9 mouse cellular contexts compared by ENCODE assay signal in genomic region chr1:133307318-133307717, GRCm38 (mm10). TPM values are rescaled to one million over a fixed set of nuclear protein-coding genes. Genes with fewer than 3 reads are reported as not detected.
DNase-seq lines count a peak whose midpoint lies in the region; ATAC-seq and TF ChIP-seq lines count a peak whose summit lies in the region.
"Had no signal": no experiment of that assay in that cellular context is flagged by ENCODE, and none has a peak within 500 bp of the region (broad histone marks: within the 10 kb centered on the region; RNA-seq: fewer than 3 reads in every experiment).

No protein-coding gene starts in this region.

- H3K4me1 ChIP-seq in kidney, embryonic 16.5 days (ENCODE audit: insufficient read depth, low read length) = peaks cover 19% of the 10 kb centered on the region
- peaks cover 3 to 12% of the 10 kb centered on the region in 2 experiments; a peak in 3 of 4 replicates for H3K4me1 ChIP-seq in MEL (ENCODE audit: control insufficient read depth in 1 of 2, insufficient read depth in 2 of 2, low read length in 2 of 2)
- no peaks in the 10 kb centered on the region for H3K4me1 ChIP-seq in stomach, postnatal 0 days (replicated peaks; ENCODE audit: control insufficient read depth, insufficient read depth)

- DNase-seq in kidney, adult 9 months = peak; percentile 73
- peak; percentile 89 for DNase-seq in MEL (ENCODE audit: low read depth, low spot score)
- peak; percentile 56 for DNase-seq in cerebellum, adult 8-10 months
- DNase-seq in heart, postnatal 14 days = peak; percentile 27 to 61
- peak; percentile 42 for DNase-seq in lung, postnatal 25 days (ENCODE audit: low spot score)
- peak; percentile 49 for DNase-seq in stomach, postnatal 0 days (ENCODE audit: low spot score)

- no peak for ATAC-seq in kidney, embryonic 16.5 days (ENCODE audit: low FRiP score, low TSS enrichment)
- ATAC-seq in stomach, postnatal 0 days (ENCODE audit: low FRiP score, low TSS enrichment) = no peak

- no peaks in the 10 kb centered on the region for H3K79me2 ChIP-seq in MEL (ENCODE audit: control insufficient read depth, insufficient read depth, low read length, poor library complexity)

- H3K4me2 ChIP-seq in kidney, embryonic 16.5 days (replicated peaks; ENCODE audit: low read depth, low read length) = no peak overlapping the region
- no peak overlapping the region for H3K4me2 ChIP-seq in stomach, postnatal 0 days (replicated peaks; ENCODE audit: low read depth)
- H3K4me2 ChIP-seq: liver, embryonic 15.5 days had no signal

- no peak overlapping the region for H3K27ac ChIP-seq in kidney, embryonic 16.5 days (ENCODE audit: low read length)
- H3K27ac ChIP-seq in MEL (ENCODE audit: control insufficient read depth, low read depth, low read length) = no peak overlapping the region
- H3K27ac ChIP-seq in stomach, postnatal 0 days (replicated peaks) = no peak overlapping the region
- H3K27ac ChIP-seq: liver, embryonic 15.5 days had no signal

- 14% methylated on average over 6 of the region's 6 CpGs for WGBS in kidney, embryonic 16.5 days
- 12% methylated on average over 6 of the region's 6 CpGs for WGBS in stomach, postnatal 0 days

- H3K4me3 ChIP-seq in kidney, embryonic 16.5 days (ENCODE audit: low read length) = no peak overlapping the region
- H3K4me3 ChIP-seq in MEL (ENCODE audit: control insufficient read depth in 1 of 2, insufficient read depth in 1 of 2, low read depth in 2 of 2, low read length in 2 of 2) = peak overlapping the region in 1 of 2 experiments; percentile 30; a peak in 2 of 4 replicates
- no peak overlapping the region for H3K4me3 ChIP-seq in stomach, postnatal 0 days (ENCODE audit: low read depth, low read length)
- H3K4me3 ChIP-seq: liver, embryonic 15.5 days had no signal

- intact Hi-C loops in heart, postnatal 14 days (cut with DNase I) = loop anchor here (10.0 kb wide), 2 partner anchors 83 to 263 kb away; partner anchors contain the start of gene Pik3c2b

- H3K27me3 ChIP-seq in kidney, embryonic 16.5 days (ENCODE audit: insufficient read depth, low read length) = no peaks in the 10 kb centered on the region
- no peaks in the 10 kb centered on the region for H3K27me3 ChIP-seq in MEL (ENCODE audit: control insufficient read depth in 1 of 2, insufficient read depth in 2 of 2, low read length in 2 of 2)
- H3K27me3 ChIP-seq in stomach, postnatal 0 days (ENCODE audit: control insufficient read depth, insufficient read depth, low read length) = no peaks in the 10 kb centered on the region
- H3K27me3 ChIP-seq: liver, embryonic 15.5 days had no signal

- TF ChIP-seq CTCF in MEL (IDR thresholded peaks at IDR 0.05 in 2 of 3, conservative IDR thresholded peaks at IDR 0.05 in 1 of 3; ENCODE audit: control insufficient read depth in 1 of 3, insufficient read depth in 1 of 3, low read depth in 2 of 3, low read length in 3 of 3, poor library complexity in 1 of 3, severe bottlenecking in 1 of 3) = peak; percentile 61 to 87 (median 69)
- TF ChIP-seq CTCF in stomach, postnatal 0 days (IDR thresholded peaks at IDR 0.05; ENCODE audit: low read depth) = peak; percentile 84

- TF ChIP-seq EP300 in MEL (IDR thresholded peaks at IDR 0.05; ENCODE audit: low read depth in 1 of 2, low read length in 2 of 2) = no peak
- no peak for TF ChIP-seq EP300 in stomach, postnatal 0 days (optimal IDR thresholded peaks at IDR 0.05)

- no peak overlapping the region for H3K9ac ChIP-seq in kidney, embryonic 16.5 days (replicated peaks; ENCODE audit: low read length)
- H3K9ac ChIP-seq in MEL (ENCODE audit: control insufficient read depth, low read depth, low read length, poor library complexity, severe bottlenecking) = peak overlapping the region; percentile 32; the same call in 1 of the 2 replicates
- no peak overlapping the region for H3K9ac ChIP-seq in stomach, postnatal 0 days (ENCODE audit: low read length)
- H3K9ac ChIP-seq: liver, embryonic 15.5 days had no signal

- no peaks in the 10 kb centered on the region for H3K9me3 ChIP-seq in kidney, embryonic 16.5 days (ENCODE audit: low read length)
- no peaks in the 10 kb centered on the region for H3K9me3 ChIP-seq in MEL (replicated peaks; ENCODE audit: insufficient read depth, low read length)
- H3K9me3 ChIP-seq in stomach, postnatal 0 days (ENCODE audit: control insufficient read depth, low read length) = no peaks in the 10 kb centered on the region
- H3K9me3 ChIP-seq: liver, embryonic 15.5 days had no signal

- no peaks in the 10 kb centered on the region for H3K36me3 ChIP-seq in kidney, embryonic 16.5 days (ENCODE audit: insufficient read depth, low read length)
- H3K36me3 ChIP-seq in MEL (ENCODE audit: control insufficient read depth in 1 of 2, insufficient read depth in 2 of 2, low read length in 2 of 2) = no peaks in the 10 kb centered on the region; a peak in 1 of 4 replicates
- H3K36me3 ChIP-seq in stomach, postnatal 0 days (ENCODE audit: control insufficient read depth, insufficient read depth, low read length) = no peaks in the 10 kb centered on the region
- H3K36me3 ChIP-seq: liver, embryonic 15.5 days had no signal

- no peak for TF ChIP-seq POLR2A in MEL (IDR thresholded peaks at IDR 0.05; ENCODE audit: control insufficient read depth in 1 of 2, insufficient read depth in 1 of 2, low read depth in 1 of 2, low read length in 2 of 2, poor library complexity in 1 of 2)

- TF ChIP-seq RAD21 in MEL (IDR thresholded peaks at IDR 0.05; ENCODE audit: low read depth, low read length) = peak; percentile 65

TF ChIP-seq in MEL, 35 proteins besides CTCF, POLR2A, EP300 and RAD21:
- TF ChIP-seq TAL1 (IDR thresholded peaks at IDR 0.05; ENCODE audit: low read length) = no peak
- TF ChIP-seq ZC3H11A (IDR thresholded peaks at IDR 0.05; ENCODE audit: low read depth, low read length) = peak; percentile 64
- no peak for TF ChIP-seq E2F4 (IDR thresholded peaks at IDR 0.05; ENCODE audit: borderline replicate concordance, low read depth, low read length)
- 0 out of 2 replicates have a peak, but pooled peaks have one; percentile 3 for TF ChIP-seq MAX (IDR thresholded peaks at IDR 0.05; ENCODE audit: low read length)
- TF ChIP-seq SMC3 (IDR thresholded peaks at IDR 0.05; ENCODE audit: low read depth, low read length) = peak; percentile 91
- TF ChIP-seq ZNF384 (IDR thresholded peaks at IDR 0.05; ENCODE audit: low read depth, low read length) = no peak

RNA-seq across cellular contexts. Expression of gene Golt1a, which starts 2.3 kb away (rescaled TPM):
- 7.9 and 8.0 TPM in 2 replicates for polyA plus RNA-seq in kidney, embryonic 16.5 days (2015; fragmentation: Nextera tagmentation; extraction: Ambion mirVana)
- not detected in 2 replicates for total RNA-seq in MEL (2012; rRNA removed)
- not detected for polyA plus RNA-seq in MEL (2012; ENCODE audit: insufficient read depth in 1 of 2, insufficient read length in 2 of 2, low read depth in 1 of 2, low replicate concordance in 2 of 2, missing spikeins in 1 of 2)
- total RNA-seq in heart, postnatal 14 days (2021) = not detected
- polyA plus RNA-seq in stomach, postnatal 0 days (2015; fragmentation: Nextera tagmentation; extraction: Ambion mirVana) = 7.6 and 10.8 TPM in 2 replicates
- polyA plus RNA-seq: testis, adult 2 months had no signal

RNA-seq across cellular contexts. Expression of gene Kiss1, which starts 14.4 kb away (rescaled TPM):
- not detected in 2 replicates for polyA plus RNA-seq in kidney, embryonic 16.5 days (2015; fragmentation: Nextera tagmentation; extraction: Ambion mirVana)
- not detected in 2 replicates for total RNA-seq in MEL (2012; rRNA removed)
- polyA plus RNA-seq in MEL (2012; ENCODE audit: insufficient read depth in 1 of 2, insufficient read length in 2 of 2, low read depth in 1 of 2, low replicate concordance in 2 of 2, missing spikeins in 1 of 2) = not detected
- not detected for total RNA-seq in heart, postnatal 14 days (2021)
- polyA plus RNA-seq in stomach, postnatal 0 days (2015; fragmentation: Nextera tagmentation; extraction: Ambion mirVana) = not detected in 2 replicates
- polyA plus RNA-seq: liver, embryonic 15.5 days had no signal

RNA-seq across cellular contexts. Expression of gene Ren1, which starts 43.0 kb away (rescaled TPM):
- 412 and 490 TPM in 2 replicates for polyA plus RNA-seq in kidney, embryonic 16.5 days (2015; fragmentation: Nextera tagmentation; extraction: Ambion mirVana)
- total RNA-seq in MEL (2012; rRNA removed) = 6.9 and 7.1 TPM in 2 replicates
- 10 to 100 TPM in 1 of 2 experiments, not detected in 1; 16.8 TPM for polyA plus RNA-seq in MEL (2012; ENCODE audit: insufficient read depth in 1 of 2, insufficient read length in 2 of 2, low read depth in 1 of 2, low replicate concordance in 2 of 2, missing spikeins in 1 of 2)
- under 1 TPM in 1 of 2 experiments, not detected in 1; 0.24 TPM for total RNA-seq in heart, postnatal 14 days (2021)
- polyA plus RNA-seq in stomach, postnatal 0 days (2015; fragmentation: Nextera tagmentation; extraction: Ambion mirVana) = 2.9 and 6.1 TPM in 2 replicates

RNA-seq across cellular contexts. Expression of gene Etnk2, which starts 56.1 kb away (rescaled TPM):
- polyA plus RNA-seq in kidney, embryonic 16.5 days (2015; fragmentation: Nextera tagmentation; extraction: Ambion mirVana) = 3.9 and 4.9 TPM in 2 replicates
- total RNA-seq in MEL (2012; rRNA removed) = 0.08 TPM in 1 of 2 replicates, not detected in the other
- under 1 TPM in 1 of 2 experiments, not detected in 1; 0.06 TPM for polyA plus RNA-seq in MEL (2012; ENCODE audit: insufficient read depth in 1 of 2, insufficient read length in 2 of 2, low read depth in 1 of 2, low replicate concordance in 2 of 2, missing spikeins in 1 of 2)
- total RNA-seq in heart, postnatal 14 days (2021) = under 1 TPM; 0.49 to 0.67 TPM
- 2.8 and 4.2 TPM in 2 replicates for polyA plus RNA-seq in stomach, postnatal 0 days (2015; fragmentation: Nextera tagmentation; extraction: Ambion mirVana)

Comparison
In these comparisons a context has a peak if more than half of its experiments do, and no peak if none do; other contexts are left out.
1. RNA of gene Ren1, which starts 43.0 kb away (polyA plus RNA-seq): 412 to 490 TPM in kidney, embryonic 16.5 days; 16.8 TPM in MEL and 2.9 to 6.1 TPM in stomach, postnatal 0 days; every median in the first group is over 10 times any median in the second.
2. Peak in every context shown above with its lines, with median percentiles within 50 percentile points of each other: DNase-seq.